Mouse (Mus musculus) neural tube, embryonic 14.5 days (tissue): ENCODE measurements around the gene Rassf2. TPM values are rescaled to one million over a fixed set of nuclear protein-coding genes. Genes with fewer than 3 reads are reported as not detected.

ENCODE experiments used
- ATAC-seq: fragments of 200-750 bp; cut with Nextera tagmentation; 2 replicates; pipeline ENCODE4 v1.8.0; 2017; ENCODE audit warnings: low read depth, mild to moderate bottlenecking, moderate TSS enrichment, moderate library complexity
- H3K27ac ChIP-seq: fragments of 300-500 bp; sonication (generic); 2 replicates; pipeline ENCODE4 v1.5.1; 2014; ENCODE audit warnings: low read depth, mild to moderate bottlenecking, control low read depth, low read length, moderate library complexity, mixed read lengths
- H3K27me3 ChIP-seq: fragments of 300-500 bp; sonication (generic); 2 replicates; pipeline ENCODE4 v1.6.1; 2014; ENCODE audit warnings: low read length; ENCODE audit not compliant: control insufficient read depth, insufficient read depth
- H3K36me3 ChIP-seq: fragments of 300-500 bp; sonication (generic); 2 replicates; pipeline ENCODE4 v1.6.1; 2014; ENCODE audit warnings: low read length, mixed read lengths; ENCODE audit not compliant: control insufficient read depth, insufficient read depth
- H3K4me1 ChIP-seq: fragments of 300-500 bp; sonication (generic); 2 replicates; pipeline ENCODE4 v1.6.1; 2014; ENCODE audit warnings: low read length; ENCODE audit not compliant: control insufficient read depth, insufficient read depth
- H3K4me2 ChIP-seq: fragments of 300-500 bp; sonication (generic); 2 replicates; pipeline ENCODE4 v1.6.1; 2014; ENCODE audit warnings: mild to moderate bottlenecking, low read depth, low read length, control low read depth
- H3K4me3 ChIP-seq: fragments of 300-500 bp; sonication (generic); 2 replicates; pipeline ENCODE4 v1.5.1; 2014; ENCODE audit warnings: low read depth, low read length, control low read depth, mixed read lengths
- H3K9ac ChIP-seq: fragments of 300-500 bp; sonication (generic); replicated peaks from 2 replicates; pipeline ENCODE4 v1.6.1; 2014; ENCODE audit warnings: low read depth, mild to moderate bottlenecking, control low read depth, low read length, mixed read lengths
- H3K9me3 ChIP-seq: fragments of 300-500 bp; sonication (generic); 2 replicates; pipeline ENCODE4 v1.6.1; 2016; ENCODE audit warnings: low read length; ENCODE audit not compliant: control insufficient read depth
- WGBS: fragments of 180-500 bp; shearing (Covaris S2); extraction: QIAGEN DNeasy Blood & Tissue Kit; methylation state at CpG from one replicate; pipeline ENCODE4 v1.1.7; 2014; 5-methylcytosine and 5-hydroxymethylcytosine counted together
- polyA plus RNA-seq: library from polyadenylated mRNA; unstranded; fragments of >200 nt; fragmentation: Nextera tagmentation; extraction: Ambion mirVana; gene quantifications from 2 replicates; pipeline ENCODE4 v1.2.1, GENCODE M21; 2014

Rassf2 gene
- polyA plus RNA-seq, 1 experiment from 2014 or later: 25.3 TPM

DNA sequence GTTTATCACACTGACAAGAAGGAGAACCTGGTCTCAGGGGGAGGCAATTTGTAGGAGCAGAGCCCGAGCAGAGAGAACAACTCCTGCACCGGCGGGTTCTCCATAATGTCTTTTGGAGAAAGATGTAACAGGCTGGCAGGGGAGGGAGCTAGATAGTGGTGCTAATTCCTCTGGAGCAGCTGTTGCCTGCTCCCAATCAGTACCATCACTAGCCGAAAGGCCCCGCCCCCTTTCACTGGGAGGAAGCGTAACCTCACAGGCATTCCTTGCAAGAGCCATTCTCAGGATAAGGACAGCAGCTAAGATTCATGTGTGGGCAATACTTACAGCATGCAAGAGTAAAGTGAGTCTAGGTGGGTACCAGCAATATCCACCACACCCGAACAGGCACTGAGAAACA lies 12.4 kb downstream of the Rassf2 start:
- H3K9me3 ChIP-seq: no peaks in the 10 kb centered on the region
- no peaks in the 10 kb centered on the region for H3K4me1 ChIP-seq
- H3K9ac ChIP-seq: no peak overlapping the region
- no peaks in the 10 kb centered on the region for H3K36me3 ChIP-seq
- ATAC-seq: no peak
- no peaks in the 10 kb centered on the region for H3K27me3 ChIP-seq
- 63% methylated on average over 7 of the region's 7 CpGs for WGBS
- H3K4me3 ChIP-seq: no peak overlapping the region
- H3K4me2 ChIP-seq: no peak overlapping the region
- no peak overlapping the region for H3K27ac ChIP-seq

DNA sequence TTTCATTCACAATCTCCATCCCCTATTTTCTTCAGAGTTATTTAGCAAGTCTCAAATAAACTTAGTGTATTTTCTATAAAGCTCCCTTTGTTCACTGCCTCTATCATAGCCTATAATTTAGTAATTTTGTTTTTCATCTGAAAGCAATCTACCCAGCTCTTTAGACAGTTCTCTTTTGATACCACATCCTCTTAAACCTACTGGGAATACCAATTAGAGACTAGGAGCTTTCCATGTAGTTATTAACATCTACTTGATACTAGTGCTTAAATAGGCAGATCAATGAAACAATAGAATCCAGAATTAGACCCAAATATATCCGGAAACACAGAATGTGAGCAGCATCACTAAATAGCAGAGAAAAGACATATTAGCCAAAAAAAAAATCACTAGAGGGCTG lies 14.0 kb downstream of the Rassf2 start:
- Histone ChIP-seq H3K4me1 (no peaks in the 10 kb centered on the region), H3K9me3 (no peaks in the 10 kb centered on the region), H3K4me3 (no peak overlapping the region), H3K27me3 (no peaks in the 10 kb centered on the region), H3K36me3 (peaks cover under 1% of the 10 kb centered on the region; the same call in 1 of the 2 replicates), H3K4me2 (no peak overlapping the region), H3K27ac (no peak overlapping the region), H3K9ac (no peak overlapping the region)
- no peak for ATAC-seq
- 88% methylated on average over 1 of the region's 1 CpGs for whole genome bisulfite sequencing

DNA sequence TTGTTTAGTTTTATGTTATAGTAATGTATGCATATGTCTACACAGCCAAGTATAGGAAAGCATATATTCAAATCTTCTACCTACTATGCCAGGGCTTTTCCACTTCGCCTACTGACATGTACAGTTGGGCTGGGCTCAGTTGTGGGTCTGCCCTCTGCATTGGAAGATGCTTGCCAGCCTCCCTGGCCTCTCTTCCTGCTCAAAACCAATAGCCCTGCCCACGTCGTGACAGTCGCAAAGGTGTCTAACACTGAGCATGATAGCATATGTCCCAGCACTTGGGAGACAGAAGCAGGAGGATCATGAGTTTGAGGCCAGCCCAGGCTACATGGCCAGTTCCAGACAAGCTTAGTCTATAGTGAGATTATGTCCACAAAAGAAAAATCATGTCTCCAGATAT lies 16.9 kb downstream of the Rassf2 start:
- ATAC-seq: no peak
- H3K4me2 ChIP-seq: no peak overlapping the region
- H3K27ac ChIP-seq: no peak overlapping the region
- H3K36me3 ChIP-seq: peaks cover 12% of the 10 kb centered on the region
- no peak overlapping the region for H3K9ac ChIP-seq
- WGBS: 92% methylated on average over 4 of the region's 4 CpGs
- no peak overlapping the region for H3K4me3 ChIP-seq
- no peaks in the 10 kb centered on the region for H3K27me3 ChIP-seq
- H3K9me3 ChIP-seq: no peaks in the 10 kb centered on the region
- no peaks in the 10 kb centered on the region for H3K4me1 ChIP-seq

DNA sequence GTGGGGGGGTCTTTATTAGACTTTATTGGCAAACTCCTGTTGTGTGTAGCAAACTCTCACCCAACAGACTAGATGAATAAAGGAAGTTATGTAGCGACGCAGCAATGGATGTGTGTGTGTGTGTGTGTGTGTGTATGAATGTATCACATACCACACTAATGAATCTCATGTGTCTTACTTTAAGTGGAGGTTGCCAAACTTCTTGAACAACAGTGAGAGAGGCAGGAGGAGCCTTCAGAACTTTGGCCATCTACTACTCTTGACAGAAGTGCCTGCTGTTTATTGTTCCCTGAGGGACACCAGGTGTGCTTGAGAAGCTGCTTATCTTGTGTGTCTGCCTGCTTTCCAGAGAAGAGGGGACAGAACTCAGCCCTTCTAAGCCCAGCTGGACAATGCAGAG lies 19.3 kb downstream of the Rassf2 start:
- Histone ChIP-seq H3K36me3 (peaks cover 12% of the 10 kb centered on the region), H3K4me3 (no peak overlapping the region), H3K27me3 (no peaks in the 10 kb centered on the region), H3K9ac (no peak overlapping the region), H3K9me3 (no peaks in the 10 kb centered on the region), H3K27ac (no peak overlapping the region), H3K4me1 (no peaks in the 10 kb centered on the region), H3K4me2 (no peak overlapping the region)
- 90% methylated on average over 2 of the region's 2 CpGs for WGBS
- no peak for ATAC-seq

DNA sequence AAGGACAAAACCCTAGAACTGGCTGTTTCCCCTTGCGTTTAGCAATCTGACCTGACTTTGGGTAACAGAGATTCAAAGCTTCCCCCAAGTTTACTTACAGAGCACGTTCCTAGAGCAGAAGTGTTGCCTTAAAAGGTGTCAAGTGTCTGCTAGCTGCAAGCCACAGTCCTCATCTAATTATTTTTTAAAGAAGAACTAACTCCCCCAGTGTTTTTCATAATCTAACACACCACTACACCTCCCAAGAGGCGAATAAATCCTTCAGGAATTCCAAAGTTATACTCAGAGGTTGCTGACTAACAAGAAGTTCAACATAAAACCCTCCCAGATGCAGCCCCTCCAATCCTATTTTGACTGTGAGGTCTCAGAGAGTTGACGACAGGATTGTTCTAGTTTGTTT lies 21.9 kb downstream of the Rassf2 start:
- H3K4me2 ChIP-seq: no peak overlapping the region
- H3K9ac ChIP-seq: no peak overlapping the region
- no peaks in the 10 kb centered on the region for H3K27me3 ChIP-seq
- H3K27ac ChIP-seq: no peak overlapping the region
- ATAC-seq: no peak
- 71% methylated on average over 4 of the region's 4 CpGs for WGBS
- no peak overlapping the region for H3K4me3 ChIP-seq
- peaks cover 16% of the 10 kb centered on the region for H3K36me3 ChIP-seq
- H3K9me3 ChIP-seq: no peaks in the 10 kb centered on the region
- H3K4me1 ChIP-seq: no peaks in the 10 kb centered on the region

GRCm38 (mm10) chr2:132007475-132007819 lies 22.6 kb downstream of the Rassf2 start:
- Histone ChIP-seq H3K9ac (no peak overlapping the region), H3K27ac (no peak overlapping the region), H3K27me3 (no peaks in the 10 kb centered on the region), H3K4me1 (no peaks in the 10 kb centered on the region), H3K36me3 (peaks cover 19% of the 10 kb centered on the region), H3K4me2 (no peak overlapping the region), H3K9me3 (no peaks in the 10 kb centered on the region), H3K4me3 (no peak overlapping the region)
- WGBS: 36% methylated on average over 6 of the region's 6 CpGs
- no peak for ATAC-seq

DNA sequence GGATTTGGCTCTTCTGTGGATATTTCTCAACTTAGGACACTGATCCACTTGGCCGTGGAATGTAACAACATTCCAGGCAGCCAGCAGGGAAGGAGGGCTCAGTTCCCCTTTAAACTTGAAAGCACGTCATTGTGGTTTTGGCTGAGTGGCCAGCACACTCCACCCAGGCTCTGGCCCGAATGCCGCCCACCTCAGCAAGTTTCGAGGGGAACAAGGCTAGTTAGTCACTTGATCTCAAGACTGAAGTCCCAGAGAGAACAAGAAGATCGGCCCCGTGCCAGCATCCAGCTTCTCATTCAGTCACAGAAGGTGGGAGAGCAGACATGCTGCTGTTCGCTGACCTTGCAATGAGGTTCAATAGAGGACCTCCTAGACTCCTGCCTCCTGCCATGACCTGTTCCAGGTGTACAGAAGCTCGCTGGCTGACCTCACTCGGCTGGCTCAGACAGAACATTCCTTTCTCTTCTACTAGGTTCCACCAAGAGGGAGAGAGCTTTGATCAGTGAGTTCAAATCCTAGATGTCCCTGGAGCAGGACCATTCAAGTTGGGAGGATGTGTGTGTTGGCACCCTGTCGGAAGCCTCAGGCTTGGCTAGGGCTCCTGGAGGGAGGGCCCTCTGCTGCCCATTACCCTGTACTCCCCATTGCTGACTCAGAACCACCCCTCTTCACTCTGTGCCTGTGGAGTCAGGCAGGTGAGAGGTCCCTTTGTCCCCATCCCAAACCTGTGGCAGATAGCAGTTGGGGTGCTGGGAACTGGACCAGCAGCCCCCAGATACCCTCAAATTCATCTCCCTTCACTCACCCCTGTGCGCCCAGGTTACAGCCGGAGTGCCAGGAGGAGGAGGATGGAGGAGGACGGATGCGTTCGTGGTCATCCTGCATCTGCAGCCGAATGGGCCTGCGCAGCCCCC lies 23.2 kb downstream of the Rassf2 start:
- 91% methylated on average over 18 of the region's 18 CpGs for WGBS
- H3K9ac ChIP-seq: no peak overlapping the region
- H3K36me3 ChIP-seq: peaks cover 24% of the 10 kb centered on the region
- H3K9me3 ChIP-seq: no peaks in the 10 kb centered on the region
- H3K27ac ChIP-seq: no peak overlapping the region
- no peak overlapping the region for H3K4me2 ChIP-seq
- no peak overlapping the region for H3K4me3 ChIP-seq
- ATAC-seq: no peak
- no peaks in the 10 kb centered on the region for H3K4me1 ChIP-seq
- no peaks in the 10 kb centered on the region for H3K27me3 ChIP-seq

- WGBS: 92% methylated on average over 4 of the region's 4 CpGs
- H3K36me3 ChIP-seq: peaks cover 21% of the 10 kb centered on the region
- no peak overlapping the region for H3K4me3 ChIP-seq
- no peak overlapping the region for H3K27ac ChIP-seq
- no peaks in the 10 kb centered on the region for H3K9me3 ChIP-seq
- H3K4me2 ChIP-seq: no peak overlapping the region
- no peak overlapping the region for H3K9ac ChIP-seq
- no peak for ATAC-seq
- H3K4me1 ChIP-seq: no peaks in the 10 kb centered on the region
- H3K27me3 ChIP-seq: no peaks in the 10 kb centered on the region
Observed at GRCm38 (mm10) chr2:132005445-132005844, 24.6 kb downstream of the Rassf2 start.

DNA sequence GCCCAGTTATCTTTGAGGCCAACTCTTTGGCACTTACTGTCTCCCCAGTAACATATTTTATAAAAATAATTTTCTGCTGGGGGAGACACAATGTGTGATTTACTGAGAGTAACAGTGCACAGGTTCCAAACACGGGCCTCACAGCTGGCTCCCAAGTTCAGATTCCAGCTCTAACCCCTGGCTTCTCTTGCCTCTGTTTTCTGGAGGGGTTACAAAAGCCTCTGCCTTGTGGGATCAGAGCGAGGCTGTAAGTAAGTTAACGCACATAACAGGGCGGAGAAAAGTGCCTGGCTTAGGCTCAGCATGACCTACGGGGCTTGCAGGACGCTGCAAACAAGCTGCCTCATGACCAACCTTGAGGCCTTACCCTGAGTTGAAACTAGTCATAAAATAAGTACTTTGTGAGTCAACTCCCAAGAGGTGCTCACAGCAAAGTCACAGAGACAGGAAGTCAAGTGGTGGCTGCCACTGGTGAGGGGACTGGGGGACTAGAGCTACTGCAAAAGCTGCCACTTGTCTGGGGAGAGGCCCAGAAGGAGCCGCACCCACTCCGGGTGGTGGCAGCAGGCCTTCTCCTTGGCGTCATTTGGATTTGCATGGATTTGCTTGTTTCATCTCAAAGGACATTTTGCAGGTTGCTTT lies 25.4 kb downstream of the Rassf2 start:
- no peaks in the 10 kb centered on the region for H3K9me3 ChIP-seq
- 88% methylated on average over 9 of the region's 9 CpGs for WGBS
- ATAC-seq: no peak
- H3K9ac ChIP-seq: no peak overlapping the region
- H3K27me3 ChIP-seq: no peaks in the 10 kb centered on the region
- peaks cover 23% of the 10 kb centered on the region for H3K36me3 ChIP-seq
- no peak overlapping the region for H3K4me2 ChIP-seq
- H3K27ac ChIP-seq: no peak overlapping the region
- no peak overlapping the region for H3K4me3 ChIP-seq
- H3K4me1 ChIP-seq: no peaks in the 10 kb centered on the region
